Comparison of ENCODE assay signal across 13 mouse cellular contexts in the genomic region with DNA sequence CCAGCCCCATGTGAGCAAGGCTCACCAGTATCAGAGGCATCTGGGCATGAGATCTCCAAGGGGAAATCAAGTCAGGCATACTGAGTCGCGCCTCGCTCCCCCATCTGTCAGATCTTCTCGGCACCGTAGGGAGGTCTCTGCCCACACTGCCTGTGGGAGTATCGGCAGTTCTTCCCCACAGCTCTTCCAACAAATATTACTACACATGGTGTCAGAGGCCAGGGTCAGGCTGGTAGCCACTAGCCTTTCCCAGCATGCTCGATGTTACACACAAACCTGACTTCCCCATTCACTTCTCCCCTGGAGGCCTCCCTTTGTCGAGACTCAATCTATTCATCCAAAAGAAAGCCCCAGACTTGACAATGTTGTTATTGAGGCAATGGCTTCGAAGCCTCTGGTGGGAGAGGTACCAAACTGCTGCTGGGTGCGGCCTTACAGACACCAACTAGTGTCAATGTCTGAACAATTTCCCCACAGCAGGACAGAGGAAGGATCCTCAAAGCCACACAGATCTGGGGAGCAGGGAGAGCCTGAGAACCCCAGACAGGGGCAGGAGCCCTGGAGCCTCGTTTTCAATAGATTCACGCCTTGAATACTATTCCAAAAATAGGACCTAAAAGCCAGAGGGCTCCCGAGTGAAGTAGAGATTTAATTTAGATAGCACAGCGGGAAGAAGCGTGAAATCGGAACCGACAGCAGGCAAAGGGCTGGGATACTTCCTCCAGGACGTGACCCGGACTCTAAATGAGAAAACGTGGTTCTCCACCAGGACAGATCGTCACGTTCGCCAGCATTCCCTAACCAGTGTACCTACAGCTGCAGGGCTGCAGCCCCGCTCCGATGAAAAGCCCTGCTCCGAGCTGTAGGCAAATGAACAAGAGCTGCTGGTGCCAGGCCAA. TPM values are rescaled to one million over a fixed set of nuclear protein-coding genes. Genes with fewer than 3 reads are reported as not detected.
DNase-seq lines count a peak whose midpoint lies in the region; ATAC-seq lines count a peak whose summit lies in the region.
"Had no signal": no experiment of that assay in that cellular context is flagged by ENCODE, and none has a peak within 500 bp of the region (broad histone marks: within the 10 kb centered on the region; RNA-seq: fewer than 3 reads in every experiment).

No protein-coding gene starts in this region.

- no peaks in the 10 kb centered on the region for H3K36me3 ChIP-seq in heart, embryonic 13.5 days
- no peaks in the 10 kb centered on the region for H3K36me3 ChIP-seq in hindbrain, embryonic 10.5 days
- H3K36me3 ChIP-seq in midbrain, embryonic 13.5 days = no peaks in the 10 kb centered on the region
- H3K36me3 ChIP-seq in liver, embryonic 12.5 days = no peaks in the 10 kb centered on the region

- no peaks in the 10 kb centered on the region for H3K9me3 ChIP-seq in heart, embryonic 13.5 days
- H3K9me3 ChIP-seq in hindbrain, embryonic 10.5 days = no peaks in the 10 kb centered on the region
- no peaks in the 10 kb centered on the region; the same call in 1 of the 2 replicates for H3K9me3 ChIP-seq in midbrain, embryonic 13.5 days
- H3K9me3 ChIP-seq in liver, embryonic 12.5 days (replicated peaks) = no peaks in the 10 kb centered on the region

- 0 out of 2 replicates have a peak, but pooled peaks cover 3% of the 10 kb centered on the region for H3K27me3 ChIP-seq in heart, embryonic 13.5 days (replicated peaks)
- 0 out of 2 replicates have a peak, but pooled peaks cover 4% of the 10 kb centered on the region for H3K27me3 ChIP-seq in hindbrain, embryonic 10.5 days (ENCODE audit: insufficient read depth, poor library complexity, severe bottlenecking)
- H3K27me3 ChIP-seq in midbrain, embryonic 13.5 days = peaks cover 29% of the 10 kb centered on the region
- 0 out of 2 replicates have a peak, but pooled peaks cover 4% of the 10 kb centered on the region for H3K27me3 ChIP-seq in liver, embryonic 12.5 days (replicated peaks)

- peak overlapping the region; percentile 47; the same call in 1 of the 2 replicates for H3K9ac ChIP-seq in heart, embryonic 13.5 days
- H3K9ac ChIP-seq in midbrain, embryonic 13.5 days (replicated peaks) = no peak overlapping the region
- H3K9ac ChIP-seq in liver, embryonic 12.5 days = no peak overlapping the region

- peak overlapping the region; percentile 42 for H3K4me2 ChIP-seq in heart, embryonic 13.5 days
- H3K4me2 ChIP-seq in midbrain, embryonic 13.5 days (replicated peaks) = peak overlapping the region; percentile 31
- no peak overlapping the region for H3K4me2 ChIP-seq in liver, embryonic 12.5 days

- WGBS in heart, embryonic 13.5 days = 57% methylated on average over 26 of the region's 26 CpGs
- 52% methylated on average over 26 of the region's 26 CpGs for WGBS in hindbrain, embryonic 10.5 days
- WGBS in midbrain, embryonic 13.5 days = 31% methylated on average over 26 of the region's 26 CpGs
- 68% methylated on average over 26 of the region's 26 CpGs for WGBS in liver, embryonic 12.5 days (ENCODE audit: insufficient replicate concordance)

- DNase-seq in heart, adult 8-10 months (ENCODE audit: low spot score) = no peak
- peak; percentile 37 for DNase-seq in ZHBTc4 (ENCODE audit: low read depth, low spot score)
- peak; percentile 26 for DNase-seq in hindbrain, embryonic 10.5 days (ENCODE audit: low spot score)
- no peak for DNase-seq in adrenal gland, postnatal 25 days
- DNase-seq: adrenal gland, postnatal 10 days; cerebellum, adult 18-20 months; kidney, postnatal 25 days had no signal

- no peak overlapping the region for H3K27ac ChIP-seq in heart, embryonic 13.5 days (replicated peaks)
- H3K27ac ChIP-seq in hindbrain, embryonic 10.5 days = peak overlapping the region; percentile 70
- H3K27ac ChIP-seq in midbrain, embryonic 13.5 days = peak overlapping the region; percentile 55
- H3K27ac ChIP-seq in liver, embryonic 12.5 days = no peak overlapping the region

- no peak overlapping the region for H3K4me3 ChIP-seq in heart, embryonic 13.5 days
- no peak overlapping the region for H3K4me3 ChIP-seq in hindbrain, embryonic 10.5 days
- H3K4me3 ChIP-seq in midbrain, embryonic 13.5 days (replicated peaks) = 0 out of 2 replicates have a peak overlapping the region, but pooled peaks have one; percentile 3
- no peak overlapping the region for H3K4me3 ChIP-seq in liver, embryonic 12.5 days
- H3K4me3 ChIP-seq: erythroblast, embryonic 14.5 days; myocyte had no signal

- H3K4me1 ChIP-seq in heart, embryonic 13.5 days = no peaks in the 10 kb centered on the region
- peaks cover 19% of the 10 kb centered on the region for H3K4me1 ChIP-seq in hindbrain, embryonic 10.5 days (replicated peaks)
- peaks cover 19% of the 10 kb centered on the region for H3K4me1 ChIP-seq in midbrain, embryonic 13.5 days (replicated peaks)
- H3K4me1 ChIP-seq in liver, embryonic 12.5 days = no peaks in the 10 kb centered on the region

- ATAC-seq in heart, embryonic 13.5 days (ENCODE audit: extremely low read depth, insufficient number of reproducible peaks, low FRiP score, low TSS enrichment) = no peak
- peak; percentile 85 for ATAC-seq in midbrain, embryonic 13.5 days
- ATAC-seq in liver, embryonic 12.5 days = no peak
- ATAC-seq: Patski had no signal

RNA-seq across cellular contexts. Expression of a gene that starts 47.5 kb away (rescaled TPM):
- 17.9 and 18.5 TPM in 2 replicates for polyA plus RNA-seq in heart, embryonic 13.5 days (2015; fragmentation: Nextera tagmentation; extraction: Ambion mirVana)
- total RNA-seq in heart, adult 8-10 months (2022) = 10 to 100 TPM; 13.4 to 17.9 (median 15.3) TPM
- 29.7 and 33.5 TPM in 2 replicates for polyA plus RNA-seq in hindbrain, embryonic 10.5 days (2016; fragmentation: Nextera tagmentation; extraction: Ambion mirVana)
- polyA plus RNA-seq in midbrain, embryonic 13.5 days (2015; fragmentation: Nextera tagmentation; extraction: Ambion mirVana) = 32.8 and 37.0 TPM in 2 replicates
- 20.1 and 25.4 TPM in 2 replicates for total RNA-seq in adrenal gland, postnatal 25 days (2021)
- 19.5 and 20.0 TPM in 2 replicates for polyA plus RNA-seq in liver, embryonic 12.5 days (2016; fragmentation: Nextera tagmentation; extraction: Ambion mirVana)

Comparison
In these comparisons a context has a peak if more than half of its experiments do, and no peak if none do; other contexts are left out.
1. H3K27ac ChIP-seq: peak in hindbrain, embryonic 10.5 days (single experiment) and midbrain, embryonic 13.5 days (single experiment); none in heart, embryonic 13.5 days (single experiment) and liver, embryonic 12.5 days (single experiment).
2. DNase-seq: peak in ZHBTc4 (single experiment) and hindbrain, embryonic 10.5 days (single experiment); none in heart, adult 8-10 months (single experiment) and adrenal gland, postnatal 25 days (single experiment).